Mouse (Mus musculus): ENCODE measurements around the gene Rwdd1. TPM values are rescaled to one million over a fixed set of nuclear protein-coding genes. Genes with fewer than 3 reads are reported as not detected.

The Rwdd1 gene
- polyA plus RNA-seq, 1 experiment, result 83.6 TPM

GRCm38 (mm10) chr10:34037401-34037800 is 18.0 kb upstream of the Rwdd1 start, which contains the start of gene Trappc3l:
TSS of gene Trappc3l (plus strand) at chr10:34037597.
- Histone ChIP-seq H3K4me2 (ENCODE audit: low read depth) (no peak within 1 kb of the TSS), H3K79me2 (ENCODE audit: control insufficient read depth, insufficient read depth) (no peaks in the 10 kb centered on the region), H3K4me3 (no peak within 1 kb of the TSS), H3K36me3 (ENCODE audit: control insufficient read depth, insufficient read depth) (no peaks in the 10 kb centered on the region), H3K27me3 (ENCODE audit: control insufficient read depth, insufficient read depth, insufficient read length) (no peaks in the 10 kb centered on the region), H3ac (ENCODE audit: control insufficient read depth, insufficient read length) (no peak within 1 kb of the TSS)
- TF ChIP-seq E2F4 (IDR thresholded peaks at IDR 0.05; ENCODE audit: insufficient read depth), result no peak
- no peak for TF ChIP-seq POLR2A (IDR thresholded peaks at IDR 0.05; ENCODE audit: insufficient read length, low read depth)
- TF ChIP-seq MYOD1 (IDR thresholded peaks at IDR 0.05; ENCODE audit: control insufficient read depth in 1 of 3, insufficient read length in 2 of 3, low read depth in 2 of 3), result no peak
- TF ChIP-seq SRF (IDR thresholded peaks at IDR 0.05; ENCODE audit: control insufficient read depth, insufficient read length, low read depth), result no peak
- no peak for TF ChIP-seq MYOG (IDR thresholded peaks at IDR 0.05; ENCODE audit: control insufficient read depth in 1 of 3, insufficient read depth in 1 of 3, insufficient read length in 2 of 3, low read depth in 2 of 3)
- no peak for TF ChIP-seq MAX (IDR thresholded peaks at IDR 0.05; ENCODE audit: low read depth)
- no peak for TF ChIP-seq USF1 (IDR thresholded peaks at IDR 0.05; ENCODE audit: low read depth)
- no peak for TF ChIP-seq CEBPB (IDR thresholded peaks at IDR 0.05; ENCODE audit: insufficient read depth, poor library complexity, severe bottlenecking)
- no peak for TF ChIP-seq REST (IDR thresholded peaks at IDR 0.05; ENCODE audit: insufficient read depth, insufficient read length)
- TF ChIP-seq TCF3 (IDR thresholded peaks at IDR 0.05; ENCODE audit: insufficient read length, low read depth), result no peak
- no peak for TF ChIP-seq POLR2AphosphoS2 (IDR thresholded peaks at IDR 0.05; ENCODE audit: insufficient read length, low read depth)
- TF ChIP-seq TCF12 (IDR thresholded peaks at IDR 0.05; ENCODE audit: insufficient read depth, poor library complexity, severe bottlenecking), result no peak

GRCm38 (mm10) chr10:34036587-34036986 is 17.2 kb upstream of the Rwdd1 start:
- no peak for TF ChIP-seq POLR2A (IDR thresholded peaks at IDR 0.05; ENCODE audit: insufficient read length, low read depth)
- TF ChIP-seq CEBPB (IDR thresholded peaks at IDR 0.05; ENCODE audit: insufficient read depth, poor library complexity, severe bottlenecking), result no peak
- no peak for TF ChIP-seq TCF12 (IDR thresholded peaks at IDR 0.05; ENCODE audit: insufficient read depth, poor library complexity, severe bottlenecking)
- TF ChIP-seq MAX (IDR thresholded peaks at IDR 0.05; ENCODE audit: low read depth), result no peak
- no peak for TF ChIP-seq E2F4 (IDR thresholded peaks at IDR 0.05; ENCODE audit: insufficient read depth)
- no peak for TF ChIP-seq USF1 (IDR thresholded peaks at IDR 0.05; ENCODE audit: low read depth)
- no peak for TF ChIP-seq TCF3 (IDR thresholded peaks at IDR 0.05; ENCODE audit: insufficient read length, low read depth)
- no peak for TF ChIP-seq MYOD1 (IDR thresholded peaks at IDR 0.05; ENCODE audit: control insufficient read depth in 1 of 3, insufficient read length in 2 of 3, low read depth in 2 of 3)
- TF ChIP-seq MYOG (IDR thresholded peaks at IDR 0.05; ENCODE audit: control insufficient read depth in 1 of 3, insufficient read depth in 1 of 3, insufficient read length in 2 of 3, low read depth in 2 of 3), result no peak
- no peak overlapping the region for H3K4me2 ChIP-seq (ENCODE audit: low read depth)
- H3K27me3 ChIP-seq (ENCODE audit: control insufficient read depth, insufficient read depth, insufficient read length), result no peaks in the 10 kb centered on the region
- H3K4me3 ChIP-seq, result no peak overlapping the region
- no peak overlapping the region for H3ac ChIP-seq (ENCODE audit: control insufficient read depth, insufficient read length)
- no peaks in the 10 kb centered on the region for H3K36me3 ChIP-seq (ENCODE audit: control insufficient read depth, insufficient read depth)
- H3K79me2 ChIP-seq (ENCODE audit: control insufficient read depth, insufficient read depth), result no peaks in the 10 kb centered on the region

GRCm38 (mm10) chr10:34033630-34034305 is 14.3 kb upstream of the Rwdd1 start:
- Histone ChIP-seq H3ac (ENCODE audit: control insufficient read depth, insufficient read length) (no peak overlapping the region), H3K4me3 (no peak overlapping the region), H3K27me3 (ENCODE audit: control insufficient read depth, insufficient read depth, insufficient read length) (no peaks in the 10 kb centered on the region), H3K36me3 (ENCODE audit: control insufficient read depth, insufficient read depth) (no peaks in the 10 kb centered on the region), H3K4me2 (ENCODE audit: low read depth) (peak overlapping the region; percentile 56), H3K79me2 (ENCODE audit: control insufficient read depth, insufficient read depth) (no peaks in the 10 kb centered on the region)
- no peak for TF ChIP-seq E2F4 (IDR thresholded peaks at IDR 0.05; ENCODE audit: insufficient read depth)
- peak in 1 of 3 experiments; percentile 50 for TF ChIP-seq MYOD1 (IDR thresholded peaks at IDR 0.05; ENCODE audit: control insufficient read depth in 1 of 3, insufficient read length in 2 of 3, low read depth in 2 of 3)
- peak in 1 of 3 experiments; percentile 32 for TF ChIP-seq MYOG (IDR thresholded peaks at IDR 0.05; ENCODE audit: control insufficient read depth in 1 of 3, insufficient read depth in 1 of 3, insufficient read length in 2 of 3, low read depth in 2 of 3)

- Histone ChIP-seq H3K27me3 (ENCODE audit: control insufficient read depth, insufficient read depth, insufficient read length) (peaks cover 5% of the 10 kb centered on the region), H3K4me2 (ENCODE audit: low read depth) (no peak overlapping the region), H3K79me2 (ENCODE audit: control insufficient read depth, insufficient read depth) (no peaks in the 10 kb centered on the region), H3ac (ENCODE audit: control insufficient read depth, insufficient read length) (no peak overlapping the region), H3K4me3 (no peak overlapping the region), H3K36me3 (ENCODE audit: control insufficient read depth, insufficient read depth) (no peaks in the 10 kb centered on the region)
- TF ChIP-seq MYOG (IDR thresholded peaks at IDR 0.05; ENCODE audit: control insufficient read depth in 1 of 3, insufficient read depth in 1 of 3, insufficient read length in 2 of 3, low read depth in 2 of 3), result no peak
- TF ChIP-seq POLR2AphosphoS2 (IDR thresholded peaks at IDR 0.05; ENCODE audit: insufficient read length, low read depth), result no peak
- TF ChIP-seq SRF (IDR thresholded peaks at IDR 0.05; ENCODE audit: control insufficient read depth, insufficient read length, low read depth), result no peak
- TF ChIP-seq REST (IDR thresholded peaks at IDR 0.05; ENCODE audit: insufficient read depth, insufficient read length), result no peak
- TF ChIP-seq TCF12 (IDR thresholded peaks at IDR 0.05; ENCODE audit: insufficient read depth, poor library complexity, severe bottlenecking), result no peak
- TF ChIP-seq CEBPB (IDR thresholded peaks at IDR 0.05; ENCODE audit: insufficient read depth, poor library complexity, severe bottlenecking), result no peak
- TF ChIP-seq E2F4 (IDR thresholded peaks at IDR 0.05; ENCODE audit: insufficient read depth), result no peak
- TF ChIP-seq TCF3 (IDR thresholded peaks at IDR 0.05; ENCODE audit: insufficient read length, low read depth), result no peak
- no peak for TF ChIP-seq MAX (IDR thresholded peaks at IDR 0.05; ENCODE audit: low read depth)
- TF ChIP-seq MYOD1 (IDR thresholded peaks at IDR 0.05; ENCODE audit: control insufficient read depth in 1 of 3, insufficient read length in 2 of 3, low read depth in 2 of 3), result no peak
- no peak for TF ChIP-seq POLR2A (IDR thresholded peaks at IDR 0.05; ENCODE audit: insufficient read length, low read depth)
- TF ChIP-seq USF1 (IDR thresholded peaks at IDR 0.05; ENCODE audit: low read depth), result no peak
Measured at GRCm38 (mm10) chr10:34030322-34030721, 10.9 kb upstream of the Rwdd1 start.

Measured in myocyte (in vitro differentiated cells).